Mouse (Mus musculus) embryo, embryonic 9.5 days (tissue): ENCODE measurements around the gene Serp1.

Experiments used
- DNase-seq: peaks from one replicate; pipeline ENCODE4 v3.0.0-alpha.2; 2017; ENCODE audit errors: extremely low spot score

Serp1 gene

GRCm38 (mm10) chr3:58525652-58526407 is at the start of gene Serp1, which contains the start of gene Eif2a:
TSS of gene Serp1 (minus strand) at chr3:58525892.
TSS of gene Eif2a (plus strand) at chr3:58525821.
- DNase-seq = peak; percentile 95

- DNase-seq = no peak
Observed at GRCm38 (mm10) chr3:58570821-58571220, 45.1 kb upstream of the Serp1 start.

- no peak for DNase-seq
Observed at GRCm38 (mm10) chr3:58561437-58561836, 35.7 kb upstream of the Serp1 start.

GRCm38 (mm10) chr3:58559887-58560286 is 34.2 kb upstream of the Serp1 start:
- no peak for DNase-seq

- no peak for DNase-seq
Observed at GRCm38 (mm10) chr3:58556649-58557048, 31.0 kb upstream of the Serp1 start.

GRCm38 (mm10) chr3:58552001-58552811 is 26.5 kb upstream of the Serp1 start:
- no peak for DNase-seq

- no peak for DNase-seq
Observed at GRCm38 (mm10) chr3:58536573-58536972, 10.9 kb upstream of the Serp1 start.

GRCm38 (mm10) chr3:58526408-58526737 is 681 bp upstream of the Serp1 start:
- no peak for DNase-seq

- no peak for DNase-seq
Observed at GRCm38 (mm10) chr3:58525166-58525565, 526 bp downstream of the Serp1 start.

GRCm38 (mm10) chr3:58524246-58524645 is 1.4 kb downstream of the Serp1 start:
- no peak for DNase-seq

GRCm38 (mm10) chr3:58523386-58523785 is 2.3 kb downstream of the Serp1 start:
- DNase-seq = no peak

GRCm38 (mm10) chr3:58521361-58521760 is 4.3 kb downstream of the Serp1 start:
- DNase-seq = no peak

GRCm38 (mm10) chr3:58520286-58520685 is 5.4 kb downstream of the Serp1 start:
- DNase-seq = no peak

- DNase-seq = no peak
Observed at GRCm38 (mm10) chr3:58519536-58519935, 6.2 kb downstream of the Serp1 start.

- DNase-seq = no peak
Observed at GRCm38 (mm10) chr3:58518962-58519361, 6.7 kb downstream of the Serp1 start.

- DNase-seq = no peak
Observed at GRCm38 (mm10) chr3:58517800-58518199, 7.9 kb downstream of the Serp1 start.

- DNase-seq = no peak
Observed at GRCm38 (mm10) chr3:58517258-58517657, 8.4 kb downstream of the Serp1 start.

GRCm38 (mm10) chr3:58516602-58516976 is 9.1 kb downstream of the Serp1 start:
- DNase-seq = no peak

GRCm38 (mm10) chr3:58515947-58516601 is 9.6 kb downstream of the Serp1 start:
- DNase-seq = no peak

GRCm38 (mm10) chr3:58513483-58513882 is 12.2 kb downstream of the Serp1 start:
- no peak for DNase-seq

GRCm38 (mm10) chr3:58512740-58513139 is 13.0 kb downstream of the Serp1 start:
- DNase-seq = no peak

- no peak for DNase-seq
Observed at GRCm38 (mm10) chr3:58511581-58511980, 14.1 kb downstream of the Serp1 start.
